Mouse (Mus musculus): ENCODE results near the gene Perp. TPM values are rescaled to one million over a fixed set of nuclear protein-coding genes. Genes with fewer than 3 reads are reported as not detected.

Perp gene
- polyA plus RNA-seq, 1 experiment from 2014 or later, result 77.2 TPM

GRCm38 (mm10) chr10:18859632-18860031, 14.8 kb downstream of the Perp start:
- no peak overlapping the region for H3K4me3 ChIP-seq (ENCODE audit: low read length)
- peak; percentile 91 for ATAC-seq
- H3K9me3 ChIP-seq (ENCODE audit: control insufficient read depth, low read length), result no peaks in the 10 kb centered on the region
- no peaks in the 10 kb centered on the region for H3K36me3 ChIP-seq (ENCODE audit: control insufficient read depth, insufficient read depth, low read length)
- H3K27me3 ChIP-seq (replicated peaks; ENCODE audit: control insufficient read depth, insufficient read depth, low read length), result no peaks in the 10 kb centered on the region
- H3K9ac ChIP-seq (ENCODE audit: low read depth, low read length), result no peak overlapping the region
- H3K4me2 ChIP-seq (ENCODE audit: low read depth, low read length), result no peak overlapping the region
- peaks cover 6% of the 10 kb centered on the region for H3K4me1 ChIP-seq (ENCODE audit: control insufficient read depth, insufficient read depth, low read length)
- H3K27ac ChIP-seq (ENCODE audit: low read length), result no peak overlapping the region
- WGBS, result 43% methylated on average over 3 of the region's 3 CpGs

GRCm38 (mm10) chr10:18860119-18860824, 15.5 kb downstream of the Perp start:
- H3K4me2 ChIP-seq (ENCODE audit: low read depth, low read length), result no peak overlapping the region
- no peaks in the 10 kb centered on the region for H3K9me3 ChIP-seq (ENCODE audit: control insufficient read depth, low read length)
- WGBS, result 42% methylated on average over 5 of the region's 5 CpGs
- no peaks in the 10 kb centered on the region for H3K36me3 ChIP-seq (ENCODE audit: control insufficient read depth, insufficient read depth, low read length)
- H3K9ac ChIP-seq (ENCODE audit: low read depth, low read length), result no peak overlapping the region
- H3K4me1 ChIP-seq (ENCODE audit: control insufficient read depth, insufficient read depth, low read length), result peaks cover 6% of the 10 kb centered on the region
- no peak overlapping the region for H3K4me3 ChIP-seq (ENCODE audit: low read length)
- peak overlapping the region; percentile 45; the same call in 1 of the 2 replicates for H3K27ac ChIP-seq (ENCODE audit: low read length)
- ATAC-seq, result peak; percentile 80
- H3K27me3 ChIP-seq (replicated peaks; ENCODE audit: control insufficient read depth, insufficient read depth, low read length), result no peaks in the 10 kb centered on the region

- Histone ChIP-seq H3K4me3 (ENCODE audit: low read length) (no peak overlapping the region), H3K27me3 (replicated peaks; ENCODE audit: control insufficient read depth, insufficient read depth, low read length) (no peaks in the 10 kb centered on the region), H3K4me1 (ENCODE audit: control insufficient read depth, insufficient read depth, low read length) (peaks cover 6% of the 10 kb centered on the region), H3K9ac (ENCODE audit: low read depth, low read length) (no peak overlapping the region), H3K36me3 (ENCODE audit: control insufficient read depth, insufficient read depth, low read length) (no peaks in the 10 kb centered on the region), H3K9me3 (ENCODE audit: control insufficient read depth, low read length) (no peaks in the 10 kb centered on the region), H3K27ac (ENCODE audit: low read length) (no peak overlapping the region), H3K4me2 (ENCODE audit: low read depth, low read length) (no peak overlapping the region)
- no peak for ATAC-seq
- 81% methylated on average over 11 of the region's 11 CpGs for WGBS
Measured at GRCm38 (mm10) chr10:18860831-18861230, 16.0 kb downstream of the Perp start.

GRCm38 (mm10) chr10:18861418-18861817, 16.6 kb downstream of the Perp start:
- Histone ChIP-seq H3K9ac (ENCODE audit: low read depth, low read length) (no peak overlapping the region), H3K27me3 (replicated peaks; ENCODE audit: control insufficient read depth, insufficient read depth, low read length) (no peaks in the 10 kb centered on the region), H3K4me2 (ENCODE audit: low read depth, low read length) (no peak overlapping the region), H3K36me3 (ENCODE audit: control insufficient read depth, insufficient read depth, low read length) (no peaks in the 10 kb centered on the region), H3K9me3 (ENCODE audit: control insufficient read depth, low read length) (no peaks in the 10 kb centered on the region), H3K4me1 (ENCODE audit: control insufficient read depth, insufficient read depth, low read length) (peaks cover 6% of the 10 kb centered on the region), H3K4me3 (ENCODE audit: low read length) (no peak overlapping the region), H3K27ac (ENCODE audit: low read length) (no peak overlapping the region)
- 72% methylated on average over 4 of the region's 4 CpGs for WGBS
- no peak for ATAC-seq

- peaks cover 6% of the 10 kb centered on the region for H3K4me1 ChIP-seq (ENCODE audit: control insufficient read depth, insufficient read depth, low read length)
- 57% methylated on average over 4 of the region's 4 CpGs for WGBS
- ATAC-seq, result no peak
Measured at GRCm38 (mm10) chr10:18863332-18863731, 18.5 kb downstream of the Perp start.

GRCm38 (mm10) chr10:18864753-18865152, 19.9 kb downstream of the Perp start:
- H3K4me2 ChIP-seq (ENCODE audit: low read depth, low read length), result no peak overlapping the region
- H3K27ac ChIP-seq (ENCODE audit: low read length), result no peak overlapping the region
- 65% methylated on average over 5 of the region's 5 CpGs for WGBS
- H3K9me3 ChIP-seq (ENCODE audit: control insufficient read depth, low read length), result no peaks in the 10 kb centered on the region
- H3K36me3 ChIP-seq (ENCODE audit: control insufficient read depth, insufficient read depth, low read length), result no peaks in the 10 kb centered on the region
- ATAC-seq, result no peak
- no peaks in the 10 kb centered on the region for H3K27me3 ChIP-seq (replicated peaks; ENCODE audit: control insufficient read depth, insufficient read depth, low read length)
- no peak overlapping the region for H3K9ac ChIP-seq (ENCODE audit: low read depth, low read length)
- H3K4me1 ChIP-seq (ENCODE audit: control insufficient read depth, insufficient read depth, low read length), result 0 out of 2 replicates have a peak, but pooled peaks cover under 1% of the 10 kb centered on the region
- H3K4me3 ChIP-seq (ENCODE audit: low read length), result no peak overlapping the region

More at GRCm38 (mm10) chr10:18863332-18863731, 18.5 kb downstream of the Perp start:
- Histone ChIP-seq H3K36me3 (ENCODE audit: control insufficient read depth, insufficient read depth, low read length) (no peaks in the 10 kb centered on the region), H3K4me2 (ENCODE audit: low read depth, low read length) (no peak overlapping the region), H3K9me3 (ENCODE audit: control insufficient read depth, low read length) (no peaks in the 10 kb centered on the region), H3K9ac (ENCODE audit: low read depth, low read length) (no peak overlapping the region), H3K4me3 (ENCODE audit: low read length) (no peak overlapping the region), H3K27me3 (replicated peaks; ENCODE audit: control insufficient read depth, insufficient read depth, low read length) (no peaks in the 10 kb centered on the region), H3K27ac (ENCODE audit: low read length) (no peak overlapping the region)

GRCm38 (mm10) chr10:18870990-18871389, 26.2 kb downstream of the Perp start:
- Histone ChIP-seq H3K4me3 (ENCODE audit: low read length) (no peak overlapping the region), H3K27ac (ENCODE audit: low read length) (no peak overlapping the region), H3K9ac (ENCODE audit: low read depth, low read length) (no peak overlapping the region), H3K36me3 (ENCODE audit: control insufficient read depth, insufficient read depth, low read length) (no peaks in the 10 kb centered on the region), H3K27me3 (replicated peaks; ENCODE audit: control insufficient read depth, insufficient read depth, low read length) (no peaks in the 10 kb centered on the region), H3K4me2 (ENCODE audit: low read depth, low read length) (no peak overlapping the region), H3K9me3 (ENCODE audit: control insufficient read depth, low read length) (no peaks in the 10 kb centered on the region), H3K4me1 (ENCODE audit: control insufficient read depth, insufficient read depth, low read length) (no peaks in the 10 kb centered on the region)
- no peak for ATAC-seq
- 54% methylated on average over 2 of the region's 2 CpGs for WGBS

- no peak overlapping the region for H3K9ac ChIP-seq (ENCODE audit: low read depth, low read length)
- H3K4me1 ChIP-seq (ENCODE audit: control insufficient read depth, insufficient read depth, low read length), result peaks cover 3% of the 10 kb centered on the region; the same call in 1 of the 2 replicates
- WGBS, result 28% methylated on average over 1 of the region's 1 CpGs
- no peaks in the 10 kb centered on the region for H3K36me3 ChIP-seq (ENCODE audit: control insufficient read depth, insufficient read depth, low read length)
- no peak overlapping the region for H3K4me3 ChIP-seq (ENCODE audit: low read length)
- H3K4me2 ChIP-seq (ENCODE audit: low read depth, low read length), result no peak overlapping the region
- no peaks in the 10 kb centered on the region for H3K27me3 ChIP-seq (replicated peaks; ENCODE audit: control insufficient read depth, insufficient read depth, low read length)
- H3K27ac ChIP-seq (ENCODE audit: low read length), result no peak overlapping the region
- ATAC-seq, result peak; percentile 52; the same call in 1 of the 2 replicates
- no peaks in the 10 kb centered on the region for H3K9me3 ChIP-seq (ENCODE audit: control insufficient read depth, low read length)
Measured at GRCm38 (mm10) chr10:18876211-18876610, 31.4 kb downstream of the Perp start.

- Histone ChIP-seq H3K9me3 (ENCODE audit: control insufficient read depth, low read length) (no peaks in the 10 kb centered on the region), H3K36me3 (ENCODE audit: control insufficient read depth, insufficient read depth, low read length) (no peaks in the 10 kb centered on the region), H3K27me3 (replicated peaks; ENCODE audit: control insufficient read depth, insufficient read depth, low read length) (no peaks in the 10 kb centered on the region), H3K4me1 (ENCODE audit: control insufficient read depth, insufficient read depth, low read length) (peaks cover 3% of the 10 kb centered on the region; the same call in 1 of the 2 replicates), H3K4me2 (ENCODE audit: low read depth, low read length) (no peak overlapping the region), H3K27ac (ENCODE audit: low read length) (no peak overlapping the region), H3K4me3 (ENCODE audit: low read length) (no peak overlapping the region), H3K9ac (ENCODE audit: low read depth, low read length) (no peak overlapping the region)
- ATAC-seq, result no peak
- 83% methylated on average over 6 of the region's 6 CpGs for WGBS
Measured at GRCm38 (mm10) chr10:18878111-18878510, 33.3 kb downstream of the Perp start.
